Mouse (Mus musculus) fat pad, adult 2 months (tissue): ENCODE results near the gene Ifitm2.
"Not testable (repeated sequence)": the region's sequence is repeated elsewhere in the genome, so short reads cannot be mapped to it uniquely, and the experiment has no call there.

Experiments used
- DNase-seq: peaks from one replicate; pipeline ENCODE4 v3.0.0-alpha.2; 2011; ENCODE audit warnings: low read depth, low spot score; ENCODE audit errors: extremely low read depth

Gene Ifitm2

GRCm38 (mm10) chr7:140955758-140956555 lies at the start of gene Ifitm2, which contains the start of gene Gm45717:
Gene Ifitm2 (minus strand): TSS chr7:140955987.
Gene Gm45717 (minus strand): TSS chr7:140955937.
- DNase-seq = peak; percentile 95

- peak; percentile 80 for DNase-seq
These were observed 47.6 kb upstream of the Ifitm2 start for GRCm38 (mm10) chr7:141003248-141004010.

- DNase-seq = no peak
These were observed 45.3 kb upstream of the Ifitm2 start for GRCm38 (mm10) chr7:141000881-141001708.

GRCm38 (mm10) chr7:140998853-140999700 lies 43.3 kb upstream of the Ifitm2 start:
- no peak for DNase-seq

GRCm38 (mm10) chr7:140997817-140998216 lies 42.0 kb upstream of the Ifitm2 start:
- DNase-seq = no peak

GRCm38 (mm10) chr7:140991117-140991689 lies 35.4 kb upstream of the Ifitm2 start:
- no peak for DNase-seq

- no peak for DNase-seq
These were observed 34.8 kb upstream of the Ifitm2 start for GRCm38 (mm10) chr7:140990622-140991021.

GRCm38 (mm10) chr7:140990185-140990584 lies 34.4 kb upstream of the Ifitm2 start:
- no peak for DNase-seq

GRCm38 (mm10) chr7:140989022-140989421 lies 33.2 kb upstream of the Ifitm2 start:
- peak; percentile 82 for DNase-seq

- DNase-seq = peak; percentile 78
These were observed 31.7 kb upstream of the Ifitm2 start for GRCm38 (mm10) chr7:140987182-140988138.

- no peak for DNase-seq
These were observed 27.2 kb upstream of the Ifitm2 start for GRCm38 (mm10) chr7:140982971-140983370.

- no peak for DNase-seq
These were observed 25.9 kb upstream of the Ifitm2 start for GRCm38 (mm10) chr7:140981704-140982103.

GRCm38 (mm10) chr7:140976720-140977119 lies 20.9 kb upstream of the Ifitm2 start:
- not testable (repeated sequence) for DNase-seq

- no peak for DNase-seq
These were observed 19.7 kb upstream of the Ifitm2 start for GRCm38 (mm10) chr7:140975465-140975864.

- no peak for DNase-seq
These were observed 19.2 kb upstream of the Ifitm2 start for GRCm38 (mm10) chr7:140974940-140975339.

GRCm38 (mm10) chr7:140973396-140974165 lies 17.8 kb upstream of the Ifitm2 start:
- DNase-seq = no peak

GRCm38 (mm10) chr7:140971479-140972171 lies 15.8 kb upstream of the Ifitm2 start:
- no peak for DNase-seq
